Mouse (Mus musculus): Measurements from ENCODE around the gene Cpne1. TPM values are rescaled to one million over a fixed set of nuclear protein-coding genes. Genes with fewer than 3 reads are reported as not detected.
A peak's percentile ranks its signal among the peaks of the same experiment; 100 is the strongest.
"Not testable (repeated sequence)": the region's sequence is repeated elsewhere in the genome, so short reads cannot be mapped to it uniquely, and the experiment has no call there.

Gene Cpne1
- total RNA-seq (2017), result 111 and 113 TPM in 2 replicates

GRCm38 (mm10) chr2:156111358-156112079, at the start of gene Cpne1, which contains the start of gene Rbm12:
Gene Cpne1, minus strand, starts transcription at chr2:156111965.
Gene Rbm12, minus strand, starts transcription at chr2:156111978.
- peak; percentile 95 for ATAC-seq (ENCODE audit: extremely low read depth, insufficient number of reproducible peaks, low FRiP score, poor library complexity, severe bottlenecking)

- no peak for ATAC-seq (ENCODE audit: extremely low read depth, insufficient number of reproducible peaks, low FRiP score, poor library complexity, severe bottlenecking)
These were observed 39.8 kb upstream of the Cpne1 start for GRCm38 (mm10) chr2:156151538-156151937.

GRCm38 (mm10) chr2:156147316-156147915, 35.7 kb upstream of the Cpne1 start:
- no peak for ATAC-seq (ENCODE audit: extremely low read depth, insufficient number of reproducible peaks, low FRiP score, poor library complexity, severe bottlenecking)

GRCm38 (mm10) chr2:156146272-156146989, 34.7 kb upstream of the Cpne1 start:
- ATAC-seq (ENCODE audit: extremely low read depth, insufficient number of reproducible peaks, low FRiP score, poor library complexity, severe bottlenecking), result no peak

GRCm38 (mm10) chr2:156145486-156146130, 33.8 kb upstream of the Cpne1 start:
- no peak for ATAC-seq (ENCODE audit: extremely low read depth, insufficient number of reproducible peaks, low FRiP score, poor library complexity, severe bottlenecking)

- peak; percentile 91 for ATAC-seq (ENCODE audit: extremely low read depth, insufficient number of reproducible peaks, low FRiP score, poor library complexity, severe bottlenecking)
These were observed 32.4 kb upstream of the Cpne1 start, which contains the start of the genes Romo1 and Nfs1 for GRCm38 (mm10) chr2:156143953-156144724. Gene Romo1, plus strand, starts transcription at chr2:156144039. Gene Nfs1, minus strand, starts transcription at chr2:156144186.

- no peak for ATAC-seq (ENCODE audit: extremely low read depth, insufficient number of reproducible peaks, low FRiP score, poor library complexity, severe bottlenecking)
These were observed 31.6 kb upstream of the Cpne1 start for GRCm38 (mm10) chr2:156143367-156143766.

- ATAC-seq (ENCODE audit: extremely low read depth, insufficient number of reproducible peaks, low FRiP score, poor library complexity, severe bottlenecking), result no peak
These were observed 31.1 kb upstream of the Cpne1 start for GRCm38 (mm10) chr2:156142820-156143219.

GRCm38 (mm10) chr2:156135695-156136094, 23.9 kb upstream of the Cpne1 start:
- ATAC-seq (ENCODE audit: extremely low read depth, insufficient number of reproducible peaks, low FRiP score, poor library complexity, severe bottlenecking), result no peak

GRCm38 (mm10) chr2:156134161-156134560, 22.4 kb upstream of the Cpne1 start:
- ATAC-seq (ENCODE audit: extremely low read depth, insufficient number of reproducible peaks, low FRiP score, poor library complexity, severe bottlenecking), result no peak

- no peak for ATAC-seq (ENCODE audit: extremely low read depth, insufficient number of reproducible peaks, low FRiP score, poor library complexity, severe bottlenecking)
These were observed 15.2 kb upstream of the Cpne1 start, which contains the start of gene Gm28036 for GRCm38 (mm10) chr2:156126992-156127391. Gene Gm28036, minus strand, starts transcription at chr2:156127092.

GRCm38 (mm10) chr2:156123731-156124130, 12.0 kb upstream of the Cpne1 start:
- ATAC-seq (ENCODE audit: extremely low read depth, insufficient number of reproducible peaks, low FRiP score, poor library complexity, severe bottlenecking), result no peak

- no peak for ATAC-seq (ENCODE audit: extremely low read depth, insufficient number of reproducible peaks, low FRiP score, poor library complexity, severe bottlenecking)
These were observed 7.8 kb upstream of the Cpne1 start for GRCm38 (mm10) chr2:156119566-156119965.

GRCm38 (mm10) chr2:156112080-156112423, 287 bp upstream of the Cpne1 start:
- not testable (repeated sequence) for ATAC-seq (ENCODE audit: extremely low read depth, insufficient number of reproducible peaks, low FRiP score, poor library complexity, severe bottlenecking)

GRCm38 (mm10) chr2:156110627-156111357, 973 bp downstream of the Cpne1 start:
- no peak for ATAC-seq (ENCODE audit: extremely low read depth, insufficient number of reproducible peaks, low FRiP score, poor library complexity, severe bottlenecking)

- no peak for ATAC-seq (ENCODE audit: extremely low read depth, insufficient number of reproducible peaks, low FRiP score, poor library complexity, severe bottlenecking)
These were observed 19.8 kb downstream of the Cpne1 start for GRCm38 (mm10) chr2:156091926-156092325.

- ATAC-seq (ENCODE audit: extremely low read depth, insufficient number of reproducible peaks, low FRiP score, poor library complexity, severe bottlenecking), result no peak
These were observed 22.0 kb downstream of the Cpne1 start for GRCm38 (mm10) chr2:156089799-156090198.
